Mouse (Mus musculus): Measurements from ENCODE around the gene Sdhaf3. TPM values are rescaled to one million over a fixed set of nuclear protein-coding genes. Genes with fewer than 3 reads are reported as not detected.
A peak's percentile ranks its signal among the peaks of the same experiment; 100 is the strongest.
"Not testable (repeated sequence)": the region's sequence is repeated elsewhere in the genome, so short reads cannot be mapped to it uniquely, and the experiment has no call there.

The Sdhaf3 gene
- 1 to 10 TPM; 6.4 to 6.9 TPM for total RNA-seq (2021)
- long read RNA-seq, experiment 1, full-length matches to known transcripts = 12 of 15 reads
- long read RNA-seq, experiment 1, partial matches to known transcripts = 1 of 15 reads
- long read RNA-seq, experiment 1, other reads (novel, unspliced or antisense) = 2 of 15 reads
- long read RNA-seq, experiment 2, full-length matches to known transcripts = 9 of 10 reads
- long read RNA-seq, experiment 2, partial matches to known transcripts = 0 of 10 reads
- long read RNA-seq, experiment 2, other reads (novel, unspliced or antisense) = 1 of 10 reads

GRCm38 (mm10) chr6:6955764-6956561 lies at the start of gene Sdhaf3:
Sdhaf3 (plus strand) TSS chr6:6956004.
- H3K27ac ChIP-seq = peak within 1 kb of the TSS; percentile 73

GRCm38 (mm10) chr6:6909586-6909985 lies 46.2 kb upstream of the Sdhaf3 start:
- DNase-seq (ENCODE audit: low spot score in 2 of 2) = no peak
- Histone ChIP-seq H3K4me3 (no peak overlapping the region), H3K27ac (no peak overlapping the region)
- no peak for TF ChIP-seq CTCF (conservative IDR thresholded peaks at IDR 0.05)

More at GRCm38 (mm10) chr6:6955764-6956561, at the start of gene Sdhaf3:
- peak; percentile 96 for DNase-seq (ENCODE audit: low spot score in 2 of 2)
- H3K4me3 ChIP-seq = peak within 1 kb of the TSS; percentile 87
- TF ChIP-seq CTCF (conservative IDR thresholded peaks at IDR 0.05) = peak; percentile 73

GRCm38 (mm10) chr6:6914304-6914703 lies 41.5 kb upstream of the Sdhaf3 start:
- TF ChIP-seq CTCF (conservative IDR thresholded peaks at IDR 0.05) = no peak
- H3K27ac ChIP-seq = no peak overlapping the region
- no peak for DNase-seq (ENCODE audit: low spot score in 2 of 2)

GRCm38 (mm10) chr6:6914849-6915525 lies 40.8 kb upstream of the Sdhaf3 start:
- Histone ChIP-seq H3K4me3 (no peak overlapping the region), H3K27ac (no peak overlapping the region)
- peak; percentile 88 for TF ChIP-seq CTCF (conservative IDR thresholded peaks at IDR 0.05)
- peak; percentile 21 to 44 for DNase-seq (ENCODE audit: low spot score in 2 of 2)

More at GRCm38 (mm10) chr6:6914304-6914703, 41.5 kb upstream of the Sdhaf3 start:
- H3K4me3 ChIP-seq = no peak overlapping the region

- Histone ChIP-seq H3K27ac (no peak overlapping the region), H3K4me3 (no peak overlapping the region)
- no peak for TF ChIP-seq CTCF (conservative IDR thresholded peaks at IDR 0.05)
- no peak for DNase-seq (ENCODE audit: low spot score in 2 of 2)
Measured at GRCm38 (mm10) chr6:6915526-6915915, 40.3 kb upstream of the Sdhaf3 start.

- H3K4me3 ChIP-seq = no peak overlapping the region
- no peak overlapping the region for H3K27ac ChIP-seq
- DNase-seq (ENCODE audit: low spot score in 2 of 2) = no peak
- TF ChIP-seq CTCF (conservative IDR thresholded peaks at IDR 0.05) = no peak
Measured at GRCm38 (mm10) chr6:6917334-6917733, 38.5 kb upstream of the Sdhaf3 start.

DNA sequence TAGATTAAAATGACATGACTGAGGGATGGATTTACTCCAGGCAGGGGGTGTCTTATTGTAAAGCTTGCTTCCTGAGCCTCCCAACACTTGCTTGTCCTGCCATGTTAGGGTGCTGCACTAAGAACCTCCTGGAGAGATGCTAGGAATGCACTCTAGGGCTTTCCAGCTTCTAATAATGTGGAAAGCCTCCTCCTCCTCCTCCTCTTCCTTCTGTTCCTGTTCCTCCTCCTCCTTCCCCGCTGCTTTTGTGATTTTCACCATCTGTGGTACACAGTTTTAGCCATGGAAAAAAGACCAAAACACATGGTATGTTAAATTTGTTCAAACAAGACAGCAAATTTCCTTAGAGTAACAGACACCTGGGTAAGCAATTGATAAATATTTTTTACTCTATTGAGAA lies 30.5 kb upstream of the Sdhaf3 start:
- TF ChIP-seq CTCF (conservative IDR thresholded peaks at IDR 0.05) = no peak
- no peak overlapping the region for H3K4me3 ChIP-seq
- no peak overlapping the region for H3K27ac ChIP-seq
- DNase-seq (ENCODE audit: low spot score in 2 of 2) = no peak

DNA sequence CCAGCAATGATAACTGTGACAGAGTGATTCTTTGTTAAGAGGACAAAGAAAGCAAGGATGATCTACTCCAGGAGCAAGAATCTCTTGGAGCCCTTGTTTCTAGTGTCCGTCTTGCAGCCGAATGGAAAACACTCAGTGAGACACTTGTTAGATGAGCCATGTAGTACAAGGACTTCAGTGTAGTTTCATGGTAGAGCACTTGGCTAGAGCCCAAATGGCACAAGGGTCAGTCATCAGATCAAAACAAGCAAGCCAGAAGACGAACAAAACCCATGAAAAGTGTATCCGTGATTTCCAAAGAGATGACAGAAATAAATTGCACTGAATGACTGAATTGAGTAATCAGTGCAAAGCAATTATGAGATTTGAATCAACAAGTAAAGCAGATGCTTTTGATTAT lies 25.0 kb upstream of the Sdhaf3 start:
- DNase-seq (ENCODE audit: low spot score in 2 of 2) = no peak
- H3K4me3 ChIP-seq = no peak overlapping the region
- no peak overlapping the region for H3K27ac ChIP-seq
- TF ChIP-seq CTCF (conservative IDR thresholded peaks at IDR 0.05) = no peak

GRCm38 (mm10) chr6:6931507-6931906 lies 24.3 kb upstream of the Sdhaf3 start:
- Histone ChIP-seq H3K27ac (no peak overlapping the region), H3K4me3 (no peak overlapping the region)
- no peak for DNase-seq (ENCODE audit: low spot score in 2 of 2)
- TF ChIP-seq CTCF (conservative IDR thresholded peaks at IDR 0.05) = no peak

- no peak for DNase-seq (ENCODE audit: low spot score in 2 of 2)
- TF ChIP-seq CTCF (conservative IDR thresholded peaks at IDR 0.05) = no peak
- Histone ChIP-seq H3K27ac (no peak overlapping the region), H3K4me3 (no peak overlapping the region)
Measured at GRCm38 (mm10) chr6:6940845-6941244, 15.0 kb upstream of the Sdhaf3 start.

DNA sequence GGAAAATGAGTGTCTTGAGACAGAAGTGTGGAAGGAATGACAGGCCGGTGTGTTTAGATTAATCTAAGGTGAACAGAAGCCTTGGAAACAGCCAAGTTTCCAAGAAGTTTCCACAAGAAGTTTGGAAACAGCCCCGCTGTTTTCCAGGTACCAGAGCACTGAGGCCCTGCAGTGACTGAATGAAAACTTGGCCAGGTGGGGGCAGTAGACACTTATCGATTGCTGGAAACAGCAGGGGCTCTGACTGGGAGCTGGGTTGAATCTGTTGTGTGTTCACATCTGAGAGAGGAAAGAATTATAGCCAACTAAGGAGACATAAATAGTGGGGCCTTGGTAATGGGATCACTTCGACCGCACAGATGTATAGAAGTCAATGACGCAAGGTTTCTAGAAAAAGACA lies 13.0 kb upstream of the Sdhaf3 start:
- DNase-seq (ENCODE audit: low spot score in 2 of 2) = peak in 1 of 2 experiments; percentile 28
- TF ChIP-seq CTCF (conservative IDR thresholded peaks at IDR 0.05) = peak; percentile 69
- no peak overlapping the region for H3K4me3 ChIP-seq
- no peak overlapping the region for H3K27ac ChIP-seq

DNA sequence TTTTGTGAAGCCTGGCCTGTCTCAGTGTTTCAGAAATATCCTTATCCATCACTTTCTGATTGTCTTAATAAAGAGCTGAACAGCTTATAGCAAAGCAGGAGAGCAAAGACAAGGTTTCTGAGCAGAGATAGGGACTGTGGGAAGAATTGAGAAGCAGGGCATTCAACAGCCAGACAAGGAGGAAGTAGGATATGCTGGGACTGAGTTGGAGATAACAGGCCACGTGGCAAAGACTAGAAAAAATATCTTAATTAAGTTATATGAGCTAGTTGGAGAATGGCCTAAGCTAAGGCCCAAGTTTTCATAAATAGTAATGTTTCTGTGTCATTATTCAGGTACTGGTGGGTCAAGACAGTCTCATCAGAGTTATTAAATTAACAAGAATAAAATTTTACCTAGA lies 8.2 kb upstream of the Sdhaf3 start:
- Histone ChIP-seq H3K4me3 (no peak overlapping the region), H3K27ac (no peak overlapping the region)
- TF ChIP-seq CTCF (conservative IDR thresholded peaks at IDR 0.05) = no peak
- DNase-seq (ENCODE audit: low spot score in 2 of 2) = no peak

- no peak for TF ChIP-seq CTCF (conservative IDR thresholded peaks at IDR 0.05)
- Histone ChIP-seq H3K4me3 (peak overlapping the region; percentile 87), H3K27ac (peak overlapping the region; percentile 64)
- no peak for DNase-seq (ENCODE audit: low spot score in 2 of 2)
Measured at GRCm38 (mm10) chr6:6955395-6955763, 425 bp upstream of the Sdhaf3 start.

DNA sequence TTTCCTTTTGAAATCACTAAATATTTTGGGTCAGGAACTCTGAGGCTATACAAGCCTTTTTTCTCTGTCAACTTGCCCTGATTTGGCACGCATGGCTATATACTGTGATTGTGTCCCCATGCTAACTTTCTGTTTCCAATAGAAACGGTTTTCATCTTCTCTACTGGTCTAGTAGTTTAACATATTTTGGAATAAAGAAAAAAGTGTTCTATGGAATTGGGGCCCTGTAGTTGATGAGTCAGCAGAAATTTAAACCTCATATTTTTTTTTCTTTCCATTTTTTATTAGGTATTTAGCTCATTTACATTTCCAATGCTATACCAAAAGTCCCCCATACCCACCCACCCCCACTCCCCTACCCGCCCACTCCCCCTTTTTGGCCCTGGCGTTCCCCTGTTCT lies 3.4 kb downstream of the Sdhaf3 start:
- DNase-seq (ENCODE audit: low spot score in 2 of 2); H3K4me3 ChIP-seq; H3K27ac ChIP-seq: not testable (repeated sequence)

Data from layer of hippocampus, adult 2 months (tissue).